Mouse (Mus musculus): ENCODE results near the gene Fam20b.

Fam20b gene

GRCm38 (mm10) chr1:156718950-156719805 lies at the start of gene Fam20b:
Fam20b (minus strand) TSS chr1:156719086.
- DNase-seq = peak; percentile 97 to 98

GRCm38 (mm10) chr1:156765311-156765710 lies 46.4 kb upstream of the Fam20b start:
- no peak for DNase-seq

GRCm38 (mm10) chr1:156764584-156764983 lies 45.7 kb upstream of the Fam20b start:
- no peak for DNase-seq

- DNase-seq = no peak
Observed at GRCm38 (mm10) chr1:156763280-156763679, 44.4 kb upstream of the Fam20b start.

GRCm38 (mm10) chr1:156761430-156761801 lies 42.5 kb upstream of the Fam20b start:
- no peak for DNase-seq

- no peak for DNase-seq
Observed at GRCm38 (mm10) chr1:156760549-156761429, 41.9 kb upstream of the Fam20b start.

GRCm38 (mm10) chr1:156758326-156758725 lies 39.4 kb upstream of the Fam20b start:
- no peak for DNase-seq

GRCm38 (mm10) chr1:156754608-156755413 lies 35.9 kb upstream of the Fam20b start:
- DNase-seq = no peak

GRCm38 (mm10) chr1:156752990-156753389 lies 34.1 kb upstream of the Fam20b start:
- DNase-seq = no peak

- peak; percentile 60 to 62 for DNase-seq
Observed at GRCm38 (mm10) chr1:156752020-156752724, 33.3 kb upstream of the Fam20b start.

- DNase-seq = no peak
Observed at GRCm38 (mm10) chr1:156750261-156750660, 31.4 kb upstream of the Fam20b start.

GRCm38 (mm10) chr1:156749136-156749535 lies 30.2 kb upstream of the Fam20b start:
- DNase-seq = no peak

GRCm38 (mm10) chr1:156748435-156749005 lies 29.6 kb upstream of the Fam20b start:
- DNase-seq = no peak

GRCm38 (mm10) chr1:156745188-156745810 lies 26.4 kb upstream of the Fam20b start:
- DNase-seq = no peak

- DNase-seq = peak; percentile 60 to 67
Observed at GRCm38 (mm10) chr1:156741482-156742411, 22.9 kb upstream of the Fam20b start.

- DNase-seq = no peak
Observed at GRCm38 (mm10) chr1:156735788-156736187, 16.9 kb upstream of the Fam20b start.

- no peak for DNase-seq
Observed at GRCm38 (mm10) chr1:156734019-156734418, 15.1 kb upstream of the Fam20b start.

GRCm38 (mm10) chr1:156733559-156733958 lies 14.7 kb upstream of the Fam20b start:
- no peak for DNase-seq

- DNase-seq = no peak
Observed at GRCm38 (mm10) chr1:156732996-156733395, 14.1 kb upstream of the Fam20b start.

- no peak for DNase-seq
Observed at GRCm38 (mm10) chr1:156730802-156731201, 11.9 kb upstream of the Fam20b start.

All from cerebellum, adult 18-20 months (tissue).